Mouse (Mus musculus): ENCODE measurements around the gene Vps11.

- no peak for TF ChIP-seq CTCF (IDR thresholded peaks at IDR 0.05; ENCODE audit: low read depth)
- TF ChIP-seq EP300 (IDR thresholded peaks at IDR 0.05; ENCODE audit: low read depth): no peak
These were observed 9.1 kb downstream of the Vps11 start for GRCm38 (mm10) chr9:44352337-44352736.
